Mouse (Mus musculus): ENCODE results near the gene Tmem234.
"Not testable (repeated sequence)": the region's sequence is repeated elsewhere in the genome, so short reads cannot be mapped to it uniquely, and the experiment has no call there.

Gene Tmem234

GRCm38 (mm10) chr4:129600233-129601158, at the start of gene Tmem234, which contains the start of gene Eif3i:
TSS of gene Tmem234 (plus strand) at chr4:129600668.
TSS of gene Eif3i (minus strand) at chr4:129600648.
- DNase-seq (ENCODE audit: low spot score in 2 of 2) = peak; percentile 78 to 84

DNA sequence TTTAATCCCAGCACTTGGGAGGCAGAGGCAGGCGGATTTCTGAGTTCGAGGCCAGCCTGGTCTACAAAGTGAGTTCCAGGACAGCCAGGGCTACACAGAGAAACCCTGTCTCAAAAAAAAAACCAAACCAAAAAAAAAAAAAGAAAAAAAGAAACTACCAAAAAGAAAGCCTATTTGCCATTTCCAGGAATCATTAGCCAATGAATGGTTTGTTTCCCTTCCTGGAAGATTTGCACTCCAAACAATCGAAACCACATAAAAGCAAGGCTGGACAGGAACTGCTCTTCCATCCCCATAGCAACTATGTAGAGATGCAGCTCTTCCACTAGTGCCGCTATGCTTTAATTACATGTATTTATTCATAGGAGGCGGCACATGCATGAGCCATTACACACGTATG, 46.0 kb upstream of the Tmem234 start:
- DNase-seq (ENCODE audit: low spot score in 2 of 2) = not testable (repeated sequence)

DNA sequence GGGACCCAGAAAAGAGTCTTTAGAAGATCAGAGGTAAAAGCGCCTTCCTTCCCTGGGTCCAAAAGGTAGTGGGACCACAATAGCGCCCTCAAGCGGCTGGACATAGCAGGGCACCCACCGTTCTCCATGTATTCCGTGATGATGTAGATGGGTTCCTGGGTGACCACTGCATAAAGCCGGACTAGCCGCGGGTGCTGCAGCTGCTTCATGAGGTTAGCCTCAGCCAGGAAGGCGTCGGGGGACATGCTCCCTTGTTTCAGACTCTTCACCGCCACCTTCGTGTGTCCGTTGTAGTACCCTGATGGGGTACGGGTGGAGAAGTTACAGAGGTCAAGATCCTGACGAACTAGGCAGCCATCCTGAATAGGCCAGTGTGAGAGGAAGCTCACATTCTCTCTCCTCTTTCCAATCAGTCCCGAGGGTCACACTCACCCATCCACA, 45.0 kb upstream of the Tmem234 start:
- peak in 1 of 2 experiments; percentile 29 for DNase-seq (ENCODE audit: low spot score in 2 of 2)

DNA sequence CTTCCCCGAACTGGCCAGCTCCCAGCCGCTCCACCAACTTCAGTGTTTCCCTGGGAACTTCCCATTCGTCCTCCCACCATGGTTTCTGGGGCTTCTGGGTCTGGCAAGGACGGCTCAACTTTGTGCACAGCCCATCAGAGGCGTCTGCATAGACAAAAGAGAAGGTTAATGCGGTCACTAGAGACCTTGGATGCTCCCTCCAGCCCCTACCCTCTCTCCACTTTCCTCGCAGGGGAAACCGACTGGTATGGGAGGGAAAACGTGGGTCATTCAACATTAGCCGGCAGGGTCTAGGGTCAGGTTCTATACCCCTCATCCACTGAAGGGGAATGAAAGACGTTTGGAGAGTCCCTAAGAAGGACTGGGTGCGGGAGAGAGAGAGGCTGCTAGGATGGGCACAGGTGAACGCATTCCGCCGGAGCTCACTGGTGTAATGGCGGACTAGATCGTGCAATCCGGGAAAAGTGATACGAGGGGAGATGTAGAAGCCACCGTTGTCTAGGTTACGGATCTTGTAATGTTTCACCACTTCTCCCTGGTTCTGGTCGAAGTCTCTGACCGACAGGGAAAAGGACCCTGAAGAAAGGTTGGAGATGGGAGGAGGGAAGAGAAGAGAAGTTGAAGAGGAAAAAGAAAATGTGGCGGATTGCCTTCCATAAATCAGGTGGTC, 44.5 kb upstream of the Tmem234 start:
- DNase-seq (ENCODE audit: low spot score in 2 of 2) = peak in 1 of 2 experiments; percentile 16

DNA sequence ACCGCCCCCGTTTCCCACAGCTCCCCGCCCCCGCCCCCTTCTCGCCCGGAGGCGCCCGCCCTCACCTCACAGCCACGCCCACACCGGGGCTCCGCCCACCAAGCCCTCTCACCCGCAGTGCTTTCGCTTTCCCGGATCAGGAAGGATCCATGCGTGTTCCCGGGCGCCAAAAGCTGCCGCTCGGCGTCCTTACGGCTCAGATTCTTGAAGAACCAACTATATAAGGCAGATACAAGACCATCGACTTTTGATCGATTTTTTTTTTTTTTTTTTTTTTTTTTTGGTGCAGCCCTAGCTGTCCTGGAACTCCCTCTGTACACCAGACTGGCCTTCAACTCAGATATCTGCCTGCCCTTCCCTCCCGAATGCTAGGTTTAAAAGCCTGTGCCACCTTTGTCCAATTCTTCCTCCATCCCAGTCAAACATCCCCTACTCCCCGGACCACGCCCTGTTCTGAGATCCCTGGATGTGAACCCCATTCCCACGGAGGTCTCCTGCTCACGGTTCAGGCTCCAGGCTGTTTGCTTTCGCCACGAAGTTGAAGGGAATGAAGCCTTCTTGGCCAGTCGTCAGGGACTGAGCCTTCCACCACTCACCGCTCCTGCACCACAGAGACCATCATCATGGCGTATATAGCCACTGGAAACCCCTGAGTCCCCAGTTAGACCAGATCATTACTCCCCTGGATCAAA, 43.8 kb upstream of the Tmem234 start:
- peak; percentile 87 to 93 for DNase-seq (ENCODE audit: low spot score in 2 of 2)

DNA sequence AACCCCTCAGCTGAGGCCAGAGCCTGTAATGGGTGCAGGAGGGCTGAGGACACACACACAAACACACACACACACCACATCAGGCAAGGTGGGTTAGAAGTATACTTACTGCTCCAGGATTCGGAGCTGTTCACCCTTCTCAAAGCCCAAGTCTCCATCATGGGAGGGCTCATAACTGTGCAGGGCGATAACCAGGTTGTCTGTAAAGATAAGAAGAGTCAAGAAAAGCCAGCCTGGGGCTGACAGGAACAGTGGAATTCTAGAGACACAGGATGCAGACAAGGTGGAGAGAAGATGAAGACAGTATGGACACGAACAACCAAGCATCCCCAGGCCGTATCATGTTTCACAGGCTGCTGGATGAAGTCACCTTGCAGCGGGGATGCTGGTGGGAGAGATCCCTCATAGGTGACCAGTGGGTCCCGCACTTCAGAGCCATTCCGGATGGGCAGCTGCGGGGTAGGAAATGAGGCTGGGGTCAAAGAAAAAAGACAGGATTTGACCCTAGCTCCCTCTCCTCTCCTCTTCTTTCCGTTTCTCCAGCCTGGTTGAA, 43.1 kb upstream of the Tmem234 start:
- no peak for DNase-seq (ENCODE audit: low spot score in 2 of 2)

- DNase-seq (ENCODE audit: low spot score in 2 of 2) = peak; percentile 90 to 94
These were observed 42.0 kb upstream of the Tmem234 start for GRCm38 (mm10) chr4:129558321-129558955.

DNA sequence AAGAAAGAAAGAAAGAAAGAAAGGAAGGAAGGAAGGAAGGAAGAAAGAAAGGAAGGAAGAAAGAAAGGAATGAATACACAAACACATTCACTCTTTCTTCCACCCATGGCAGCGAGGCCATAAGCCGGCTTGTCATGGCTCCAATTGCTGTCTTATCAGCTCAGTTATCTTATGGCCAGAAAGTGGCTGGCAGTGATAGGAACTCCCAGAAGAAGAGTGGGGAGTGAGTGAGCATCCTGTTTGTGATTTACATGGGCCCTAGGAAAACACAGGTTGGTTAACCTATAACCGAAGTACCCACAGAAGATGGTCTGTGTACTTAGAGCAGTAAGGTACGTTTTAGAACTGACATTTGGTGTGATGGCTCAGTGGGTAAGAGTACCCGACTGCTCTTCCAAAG, 39.3 kb upstream of the Tmem234 start:
- no peak for DNase-seq (ENCODE audit: low spot score in 2 of 2)

- no peak for DNase-seq (ENCODE audit: low spot score in 2 of 2)
These were observed 36.8 kb upstream of the Tmem234 start for GRCm38 (mm10) chr4:129563718-129564117.

DNA sequence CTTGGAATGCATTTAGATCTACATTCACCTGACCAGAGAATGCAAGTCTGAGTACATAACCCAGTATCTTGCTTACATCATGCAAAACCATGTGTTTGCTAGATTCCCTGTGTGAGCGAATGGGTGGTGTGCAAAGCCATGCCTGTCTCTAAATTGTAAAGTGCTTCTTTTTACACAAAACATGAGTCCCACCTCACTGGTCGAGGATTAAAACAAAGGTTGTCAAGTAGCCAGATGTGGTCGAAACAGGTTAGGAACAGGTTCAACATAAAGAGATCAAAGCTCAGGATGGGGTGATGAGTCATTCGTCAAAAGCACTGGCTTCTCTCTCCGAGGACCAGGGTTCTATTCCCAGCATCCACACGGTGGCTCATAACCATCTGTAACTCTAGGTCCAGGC, 35.3 kb upstream of the Tmem234 start:
- no peak for DNase-seq (ENCODE audit: low spot score in 2 of 2)

DNA sequence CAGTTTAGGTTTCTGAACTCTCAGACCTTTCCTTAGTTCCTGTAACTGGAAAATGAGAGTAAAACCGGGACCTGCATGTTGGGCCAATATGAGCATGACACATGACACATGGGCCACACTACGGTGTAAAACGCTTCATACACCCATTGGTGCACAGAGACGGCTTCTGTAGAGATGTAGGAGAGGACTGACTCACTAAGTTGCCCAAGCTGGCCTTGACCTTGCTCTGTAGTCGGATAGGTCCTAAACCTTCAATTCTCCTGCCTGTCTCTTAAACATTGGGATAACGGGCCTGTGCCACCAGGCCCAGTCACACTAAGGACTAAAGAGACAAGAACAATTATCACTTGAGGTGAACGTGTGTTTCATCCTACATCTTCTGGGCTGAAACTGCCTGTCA, 32.1 kb upstream of the Tmem234 start:
- no peak for DNase-seq (ENCODE audit: low spot score in 2 of 2)

GRCm38 (mm10) chr4:129570028-129570427, 30.4 kb upstream of the Tmem234 start:
- DNase-seq (ENCODE audit: low spot score in 2 of 2) = no peak

GRCm38 (mm10) chr4:129571551-129572084, 28.9 kb upstream of the Tmem234 start:
- no peak for DNase-seq (ENCODE audit: low spot score in 2 of 2)

GRCm38 (mm10) chr4:129572236-129573092, 28.0 kb upstream of the Tmem234 start:
- DNase-seq (ENCODE audit: low spot score in 2 of 2) = no peak

GRCm38 (mm10) chr4:129573093-129573370, 27.4 kb upstream of the Tmem234 start:
- DNase-seq (ENCODE audit: low spot score in 2 of 2) = no peak

- peak; percentile 84 to 87 for DNase-seq (ENCODE audit: low spot score in 2 of 2)
These were observed 27.0 kb upstream of the Tmem234 start, which contains the start of gene Lck for GRCm38 (mm10) chr4:129573430-129573829. TSS of gene Lck (minus strand) at chr4:129573641.

DNA sequence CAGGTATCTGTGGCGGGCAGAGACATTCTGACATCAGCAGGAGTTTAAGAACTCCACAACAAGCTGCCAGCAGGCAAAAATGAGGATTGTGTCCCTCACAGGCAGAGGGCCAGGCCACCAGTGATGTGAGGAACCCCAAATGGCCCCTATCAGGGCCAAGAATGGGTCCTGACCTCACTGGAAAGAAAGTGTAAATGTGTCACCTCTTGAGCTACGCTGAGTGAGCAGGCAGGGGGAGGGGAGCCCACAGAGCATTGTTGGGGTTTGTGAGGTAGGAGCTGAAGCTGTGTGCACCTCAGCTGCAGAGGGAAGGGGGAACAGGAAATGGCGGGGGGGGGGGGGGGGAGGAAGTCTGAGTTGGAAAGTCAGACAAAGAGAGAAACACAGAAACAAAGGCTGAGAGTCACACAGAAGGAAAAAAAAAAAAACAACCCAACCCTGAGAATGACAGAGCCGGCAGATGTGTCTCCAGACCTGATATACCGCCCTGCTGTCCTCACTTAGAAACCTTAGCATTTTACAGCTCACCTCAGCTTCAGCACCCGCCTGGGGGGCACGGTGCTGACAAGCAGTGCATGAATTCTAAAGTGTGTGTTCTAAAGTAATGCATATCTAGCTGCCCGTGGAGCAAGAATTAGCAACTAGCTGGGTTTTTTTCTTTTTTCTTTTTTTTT, 25.2 kb upstream of the Tmem234 start:
- DNase-seq (ENCODE audit: low spot score in 2 of 2) = peak; percentile 89 to 93

- peak; percentile 76 to 82 for DNase-seq (ENCODE audit: low spot score in 2 of 2)
These were observed 23.5 kb upstream of the Tmem234 start for GRCm38 (mm10) chr4:129576863-129577491.

- DNase-seq (ENCODE audit: low spot score in 2 of 2) = no peak
These were observed 22.8 kb upstream of the Tmem234 start for GRCm38 (mm10) chr4:129577688-129578087.

Data from thymus, postnatal 10 days (tissue).